Mouse (Mus musculus): Measurements from ENCODE around the gene Ngb. TPM values are rescaled to one million over a fixed set of nuclear protein-coding genes. Genes with fewer than 3 reads are reported as not detected.

Ngb gene
- polyA plus RNA-seq, 1 experiment from 2014 or later, result 2.0 TPM

DNA sequence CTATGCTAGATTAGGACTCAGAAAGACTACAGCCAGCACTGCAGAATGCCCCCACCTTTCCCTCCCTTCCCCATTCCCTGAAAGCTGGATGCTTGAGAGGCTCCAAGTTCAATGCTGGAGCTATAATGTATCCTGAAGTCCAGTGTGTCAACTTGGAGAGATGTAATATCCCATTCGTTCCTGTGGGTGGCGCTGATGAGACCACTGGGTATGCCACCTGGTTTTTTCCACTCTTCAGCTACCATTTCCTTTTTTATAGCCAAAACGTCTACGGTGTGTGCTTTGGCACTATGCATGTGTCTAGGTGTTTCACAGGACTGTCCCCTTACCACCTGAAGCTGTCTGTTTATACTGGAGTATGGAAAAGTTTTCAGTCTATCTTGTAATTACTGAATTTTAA is 14.0 kb downstream of the Ngb start:
- WGBS, result 40% methylated on average over 4 of the region's 4 CpGs
- ATAC-seq, result no peak
- DNase-seq (ENCODE audit: low spot score), result no peak

DNA sequence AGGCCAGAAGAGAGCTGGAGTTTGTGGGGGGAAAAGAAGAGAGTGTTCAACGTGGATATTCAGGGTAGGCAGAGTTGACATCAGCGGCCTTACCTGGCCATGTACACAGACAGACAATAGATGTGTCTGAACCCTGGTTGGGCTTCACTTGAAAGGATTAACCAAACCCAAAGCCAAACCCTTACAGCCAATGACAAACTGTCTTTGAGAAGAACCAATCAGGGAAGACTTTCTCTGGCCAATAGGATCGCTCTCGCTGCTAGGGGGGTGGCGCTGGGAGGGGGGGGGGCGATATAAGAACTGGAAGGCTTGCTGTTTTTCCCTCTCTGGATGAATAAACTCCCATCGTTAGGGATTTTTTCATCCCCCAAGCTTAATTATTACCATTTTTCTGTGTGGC is 15.1 kb downstream of the Ngb start:
- Histone ChIP-seq H3K4me2 (ENCODE audit: low read length) (no peak overlapping the region), H3K4me1 (ENCODE audit: control insufficient read depth, insufficient read depth, low read length) (no peaks in the 10 kb centered on the region), H3K27ac (ENCODE audit: low read depth, low read length) (no peak overlapping the region), H3K9ac (ENCODE audit: low read length) (no peak overlapping the region), H3K9me3 (replicated peaks; ENCODE audit: control insufficient read depth, low read length) (no peaks in the 10 kb centered on the region), H3K4me3 (ENCODE audit: low read depth, low read length) (no peak overlapping the region), H3K27me3 (replicated peaks; ENCODE audit: control insufficient read depth, insufficient read depth, low read length) (no peaks in the 10 kb centered on the region), H3K36me3 (ENCODE audit: control insufficient read depth, insufficient read depth, low read length) (no peaks in the 10 kb centered on the region)
- ATAC-seq, result no peak
- no peak for DNase-seq (ENCODE audit: low spot score)
- WGBS, result 57% methylated on average over 7 of the region's 7 CpGs

More for the DNA sequence above, 14.0 kb downstream of the Ngb start:
- Histone ChIP-seq H3K4me2 (ENCODE audit: low read length) (no peak overlapping the region), H3K9me3 (replicated peaks; ENCODE audit: control insufficient read depth, low read length) (no peaks in the 10 kb centered on the region), H3K4me1 (ENCODE audit: control insufficient read depth, insufficient read depth, low read length) (no peaks in the 10 kb centered on the region), H3K27ac (ENCODE audit: low read depth, low read length) (no peak overlapping the region), H3K36me3 (ENCODE audit: control insufficient read depth, insufficient read depth, low read length) (no peaks in the 10 kb centered on the region), H3K27me3 (replicated peaks; ENCODE audit: control insufficient read depth, insufficient read depth, low read length) (no peaks in the 10 kb centered on the region), H3K4me3 (ENCODE audit: low read depth, low read length) (no peak overlapping the region), H3K9ac (ENCODE audit: low read length) (no peak overlapping the region)

DNA sequence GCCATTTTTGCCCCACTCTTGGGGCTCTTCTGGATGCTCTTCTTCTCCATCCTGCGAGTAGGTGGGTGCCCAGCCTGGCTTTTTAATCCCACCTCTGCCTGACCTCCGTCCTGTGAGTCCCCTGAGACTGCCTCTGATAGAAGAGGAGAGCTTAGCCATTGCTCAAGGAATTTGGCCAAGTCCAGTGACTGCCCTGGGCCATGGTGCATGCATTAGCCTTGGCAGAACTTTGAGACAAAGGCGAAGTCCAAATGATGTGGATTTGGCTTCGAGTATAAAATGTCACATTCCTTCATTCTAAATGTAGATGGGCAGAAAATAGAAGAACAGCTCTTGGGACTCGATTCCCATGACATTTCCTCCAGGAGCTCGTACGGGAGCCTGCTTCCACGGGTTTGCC is 19.5 kb downstream of the Ngb start:
- WGBS, result 78% methylated on average over 8 of the region's 8 CpGs
- no peak for ATAC-seq

GRCm38 (mm10) chr12:87076610-87077009 is 25.7 kb downstream of the Ngb start:
- Histone ChIP-seq H3K4me3 (ENCODE audit: low read depth, low read length) (no peak overlapping the region), H3K9me3 (replicated peaks; ENCODE audit: control insufficient read depth, low read length) (no peaks in the 10 kb centered on the region), H3K4me2 (ENCODE audit: low read length) (no peak overlapping the region), H3K27me3 (replicated peaks; ENCODE audit: control insufficient read depth, insufficient read depth, low read length) (no peaks in the 10 kb centered on the region), H3K36me3 (ENCODE audit: control insufficient read depth, insufficient read depth, low read length) (no peaks in the 10 kb centered on the region), H3K9ac (ENCODE audit: low read length) (no peak overlapping the region), H3K27ac (ENCODE audit: low read depth, low read length) (no peak overlapping the region), H3K4me1 (ENCODE audit: control insufficient read depth, insufficient read depth, low read length) (no peaks in the 10 kb centered on the region)
- DNase-seq (ENCODE audit: low spot score) (no peak), ATAC-seq (no peak)
- 89% methylated on average over 2 of the region's 2 CpGs for WGBS

More for the DNA sequence above, 19.5 kb downstream of the Ngb start:
- Histone ChIP-seq H3K36me3 (ENCODE audit: control insufficient read depth, insufficient read depth, low read length) (no peaks in the 10 kb centered on the region), H3K4me3 (ENCODE audit: low read depth, low read length) (no peak overlapping the region), H3K9me3 (replicated peaks; ENCODE audit: control insufficient read depth, low read length) (no peaks in the 10 kb centered on the region), H3K4me2 (ENCODE audit: low read length) (no peak overlapping the region), H3K4me1 (ENCODE audit: control insufficient read depth, insufficient read depth, low read length) (no peaks in the 10 kb centered on the region), H3K27me3 (replicated peaks; ENCODE audit: control insufficient read depth, insufficient read depth, low read length) (no peaks in the 10 kb centered on the region), H3K27ac (ENCODE audit: low read depth, low read length) (no peak overlapping the region), H3K9ac (ENCODE audit: low read length) (no peak overlapping the region)
- no peak for DNase-seq (ENCODE audit: low spot score)

DNA sequence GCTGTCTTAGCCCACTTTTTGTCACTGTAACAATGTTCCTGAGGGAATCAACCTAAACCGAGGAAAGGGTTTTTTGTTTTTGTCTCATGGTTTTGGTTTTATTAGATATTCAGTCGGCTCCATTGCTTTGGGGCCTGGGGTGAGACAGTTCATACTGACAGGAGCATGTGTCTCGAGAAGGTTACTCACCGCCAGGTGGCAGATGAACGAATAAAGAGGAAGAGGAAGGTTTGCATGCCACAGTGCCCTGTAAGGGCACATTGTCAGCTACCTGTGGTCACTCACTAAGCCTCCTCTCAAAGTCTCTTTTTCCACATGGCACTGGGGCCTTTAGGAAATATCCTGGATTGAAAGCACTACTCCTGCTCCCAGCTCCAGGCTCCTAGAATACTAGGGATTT is 31.8 kb downstream of the Ngb start:
- 67% methylated on average over 5 of the region's 5 CpGs for WGBS

GRCm38 (mm10) chr12:87066429-87066828 is 35.9 kb downstream of the Ngb start:
- Histone ChIP-seq H3K4me3 (ENCODE audit: low read depth, low read length) (no peak overlapping the region), H3K9me3 (replicated peaks; ENCODE audit: control insufficient read depth, low read length) (no peaks in the 10 kb centered on the region), H3K4me2 (ENCODE audit: low read length) (no peak overlapping the region), H3K9ac (ENCODE audit: low read length) (no peak overlapping the region), H3K27me3 (replicated peaks; ENCODE audit: control insufficient read depth, insufficient read depth, low read length) (no peaks in the 10 kb centered on the region), H3K36me3 (ENCODE audit: control insufficient read depth, insufficient read depth, low read length) (no peaks in the 10 kb centered on the region), H3K27ac (ENCODE audit: low read depth, low read length) (no peak overlapping the region), H3K4me1 (ENCODE audit: control insufficient read depth, insufficient read depth, low read length) (no peaks in the 10 kb centered on the region)
- 76% methylated on average over 5 of the region's 5 CpGs for WGBS
- DNase-seq (ENCODE audit: low spot score) (peak; percentile 7), ATAC-seq (no peak)

More for the DNA sequence above, 31.8 kb downstream of the Ngb start:
- Histone ChIP-seq H3K4me1 (ENCODE audit: control insufficient read depth, insufficient read depth, low read length) (no peaks in the 10 kb centered on the region), H3K4me3 (ENCODE audit: low read depth, low read length) (no peak overlapping the region), H3K9ac (ENCODE audit: low read length) (no peak overlapping the region), H3K27ac (ENCODE audit: low read depth, low read length) (no peak overlapping the region), H3K27me3 (replicated peaks; ENCODE audit: control insufficient read depth, insufficient read depth, low read length) (no peaks in the 10 kb centered on the region), H3K36me3 (ENCODE audit: control insufficient read depth, insufficient read depth, low read length) (no peaks in the 10 kb centered on the region), H3K4me2 (ENCODE audit: low read length) (no peak overlapping the region), H3K9me3 (replicated peaks; ENCODE audit: control insufficient read depth, low read length) (no peaks in the 10 kb centered on the region)
- DNase-seq (ENCODE audit: low spot score), result no peak
- ATAC-seq, result no peak

- Histone ChIP-seq H3K4me2 (ENCODE audit: low read length) (no peak overlapping the region), H3K27ac (ENCODE audit: low read depth, low read length) (no peak overlapping the region), H3K9me3 (replicated peaks; ENCODE audit: control insufficient read depth, low read length) (no peaks in the 10 kb centered on the region), H3K9ac (ENCODE audit: low read length) (no peak overlapping the region), H3K36me3 (ENCODE audit: control insufficient read depth, insufficient read depth, low read length) (no peaks in the 10 kb centered on the region), H3K4me1 (ENCODE audit: control insufficient read depth, insufficient read depth, low read length) (no peaks in the 10 kb centered on the region), H3K4me3 (ENCODE audit: low read depth, low read length) (no peak overlapping the region), H3K27me3 (replicated peaks; ENCODE audit: control insufficient read depth, insufficient read depth, low read length) (no peaks in the 10 kb centered on the region)
- 85% methylated on average over 11 of the region's 11 CpGs for WGBS
- DNase-seq (ENCODE audit: low spot score) (no peak), ATAC-seq (no peak)
These were observed 36.9 kb downstream of the Ngb start for GRCm38 (mm10) chr12:87065446-87065845.

- Histone ChIP-seq H3K9ac (ENCODE audit: low read length) (no peak overlapping the region), H3K27ac (ENCODE audit: low read depth, low read length) (no peak overlapping the region), H3K27me3 (replicated peaks; ENCODE audit: control insufficient read depth, insufficient read depth, low read length) (peaks cover 3% of the 10 kb centered on the region; the same call in 1 of the 2 replicates), H3K4me2 (ENCODE audit: low read length) (no peak overlapping the region), H3K36me3 (ENCODE audit: control insufficient read depth, insufficient read depth, low read length) (no peaks in the 10 kb centered on the region), H3K4me1 (ENCODE audit: control insufficient read depth, insufficient read depth, low read length) (no peaks in the 10 kb centered on the region), H3K4me3 (ENCODE audit: low read depth, low read length) (no peak overlapping the region), H3K9me3 (replicated peaks; ENCODE audit: control insufficient read depth, low read length) (no peaks in the 10 kb centered on the region)
- 59% methylated on average over 17 of the region's 17 CpGs for WGBS
- DNase-seq (ENCODE audit: low spot score) (no peak), ATAC-seq (no peak)
These were observed 45.3 kb downstream of the Ngb start for GRCm38 (mm10) chr12:87057066-87057465.

- H3K4me2 ChIP-seq (ENCODE audit: low read length), result no peak overlapping the region
- ATAC-seq, result no peak
- H3K9me3 ChIP-seq (replicated peaks; ENCODE audit: control insufficient read depth, low read length), result no peaks in the 10 kb centered on the region
- 70% methylated on average over 7 of the region's 7 CpGs for WGBS
- H3K27ac ChIP-seq (ENCODE audit: low read depth, low read length), result no peak overlapping the region
- no peaks in the 10 kb centered on the region for H3K36me3 ChIP-seq (ENCODE audit: control insufficient read depth, insufficient read depth, low read length)
- H3K9ac ChIP-seq (ENCODE audit: low read length), result no peak overlapping the region
- peaks cover 3% of the 10 kb centered on the region; the same call in 1 of the 2 replicates for H3K27me3 ChIP-seq (replicated peaks; ENCODE audit: control insufficient read depth, insufficient read depth, low read length)
- no peak overlapping the region for H3K4me3 ChIP-seq (ENCODE audit: low read depth, low read length)
- H3K4me1 ChIP-seq (ENCODE audit: control insufficient read depth, insufficient read depth, low read length), result no peaks in the 10 kb centered on the region
- no peak for DNase-seq (ENCODE audit: low spot score)
These were observed 47.5 kb downstream of the Ngb start for GRCm38 (mm10) chr12:87054873-87055272.
